Mouse (Mus musculus) stomach, postnatal 0 days (tissue): Measurements from ENCODE around the gene Tex261. TPM values are rescaled to one million over a fixed set of nuclear protein-coding genes. Genes with fewer than 3 reads are reported as not detected.

Experiments
- ATAC-seq: fragments of 200-750 bp; cut with Nextera tagmentation; 2 replicates; pipeline ENCODE4 v1.8.0; 2017; ENCODE audit not compliant: low FRiP score, low TSS enrichment
- DNase-seq: peaks from one replicate; pipeline ENCODE4 v3.0.0-alpha.2; 2016; ENCODE audit warnings: low spot score
- H3K27ac ChIP-seq: fragments of 300-500 bp; sonication (generic); replicated peaks from 2 replicates; pipeline ENCODE4 v1.5.1; 2014; ENCODE audit warnings: mild to moderate bottlenecking, control low read depth
- H3K27me3 ChIP-seq: fragments of 300-500 bp; sonication (generic); 2 replicates; pipeline ENCODE4 v1.6.1; 2014; ENCODE audit warnings: low read length; ENCODE audit not compliant: control insufficient read depth, insufficient read depth
- H3K36me3 ChIP-seq: fragments of 300-500 bp; sonication (generic); 2 replicates; pipeline ENCODE4 v1.6.1; 2014; ENCODE audit warnings: low read length, mixed read lengths; ENCODE audit not compliant: control insufficient read depth, insufficient read depth
- H3K4me1 ChIP-seq: fragments of 300-500 bp; sonication (generic); replicated peaks from 2 replicates; pipeline ENCODE4 v1.6.1; 2014; ENCODE audit warnings: antibody characterized with exemption; ENCODE audit not compliant: control insufficient read depth, insufficient read depth
- H3K4me2 ChIP-seq: fragments of 300-500 bp; sonication (generic); replicated peaks from 2 replicates; pipeline ENCODE4 v1.6.1; 2014; ENCODE audit warnings: low read depth, mild to moderate bottlenecking, control low read depth, moderate library complexity
- H3K4me3 ChIP-seq: fragments of 300-500 bp; sonication (generic); 2 replicates; pipeline ENCODE4 v1.5.1; 2014; ENCODE audit warnings: low read depth, low read length, control low read depth
- H3K9ac ChIP-seq: fragments of 300-500 bp; sonication (generic); 2 replicates; pipeline ENCODE4 v1.6.1; 2014; ENCODE audit warnings: mild to moderate bottlenecking, low read length, control low read depth, mixed read lengths
- H3K9me3 ChIP-seq: fragments of 300-500 bp; sonication (generic); 2 replicates; pipeline ENCODE4 v1.6.1; 2016; ENCODE audit warnings: low read length; ENCODE audit not compliant: control insufficient read depth
- CTCF ChIP-seq: IDR thresholded peaks from 2 replicates; pipeline ENCODE4 v1.5.1; 2016; ENCODE audit warnings: antibody characterized with exemption, low read depth, mild to moderate bottlenecking, moderate library complexity
- EP300 ChIP-seq: optimal IDR thresholded peaks from 2 replicates; pipeline ENCODE3; 2016; ENCODE audit warnings: antibody characterized with exemption
- WGBS: fragments of 180-500 bp; shearing (Covaris S2); extraction: QIAGEN DNeasy Blood & Tissue Kit; methylation state at CpG from one replicate; pipeline ENCODE4 v1.1.7; 2014; 5-methylcytosine and 5-hydroxymethylcytosine counted together
- polyA plus RNA-seq: library from polyadenylated mRNA; unstranded; fragments of >200 nt; fragmentation: Nextera tagmentation; extraction: Ambion mirVana; gene quantifications from 2 replicates; pipeline ENCODE4 v1.2.1, GENCODE M21; 2015

Tex261 gene
- polyA plus RNA-seq, result 71.7 and 74.7 TPM in 2 replicates

GRCm38 (mm10) chr6:83775638-83776293 is at the start of gene Tex261:
Gene Tex261 (minus strand): TSS chr6:83775813.
- TF ChIP-seq EP300 (no peak), CTCF (peak; percentile 79)
- H3K4me2 ChIP-seq, result peak within 1 kb of the TSS; percentile 78
- no peaks in the 10 kb centered on the region for H3K27me3 ChIP-seq
- under 1% methylated on average over 45 of the region's 45 CpGs for WGBS
- H3K4me3 ChIP-seq, result peak within 1 kb of the TSS; percentile 94
- H3K4me1 ChIP-seq, result 0 out of 2 replicates have a peak, but pooled peaks cover 3% of the 10 kb centered on the region
- peak within 1 kb of the TSS; percentile 94 for H3K9ac ChIP-seq
- H3K9me3 ChIP-seq, result no peaks in the 10 kb centered on the region
- peak within 1 kb of the TSS; percentile 91 for H3K27ac ChIP-seq
- DNase-seq, result peak; percentile 91
- ATAC-seq, result peak; percentile 97
- peaks cover 3% of the 10 kb centered on the region; the same call in 1 of the 2 replicates for H3K36me3 ChIP-seq

- no peak for DNase-seq
- H3K9me3 ChIP-seq, result no peaks in the 10 kb centered on the region
Measured at GRCm38 (mm10) chr6:83821856-83822255, 46.2 kb upstream of the Tex261 start.

GRCm38 (mm10) chr6:83820727-83821515 is 45.3 kb upstream of the Tex261 start:
- 67% methylated on average over 2 of the region's 2 CpGs for WGBS
- no peaks in the 10 kb centered on the region for H3K27me3 ChIP-seq
- ATAC-seq (no peak), DNase-seq (no peak)
- H3K4me2 ChIP-seq, result no peak overlapping the region
- H3K36me3 ChIP-seq, result peaks cover 2% of the 10 kb centered on the region; the same call in 1 of the 2 replicates
- no peaks in the 10 kb centered on the region for H3K4me1 ChIP-seq
- no peak overlapping the region for H3K4me3 ChIP-seq
- TF ChIP-seq EP300 (no peak), CTCF (no peak)
- no peaks in the 10 kb centered on the region for H3K9me3 ChIP-seq
- H3K9ac ChIP-seq, result no peak overlapping the region
- H3K27ac ChIP-seq, result no peak overlapping the region

More at GRCm38 (mm10) chr6:83821856-83822255, 46.2 kb upstream of the Tex261 start:
- H3K4me3 ChIP-seq, result no peak overlapping the region
- ATAC-seq, result no peak
- no peaks in the 10 kb centered on the region for H3K4me1 ChIP-seq
- no peaks in the 10 kb centered on the region for H3K27me3 ChIP-seq
- no peak for TF ChIP-seq CTCF
- TF ChIP-seq EP300, result no peak
- H3K9ac ChIP-seq, result no peak overlapping the region
- no peak overlapping the region for H3K4me2 ChIP-seq
- 24% methylated on average over 2 of the region's 2 CpGs for WGBS
- peaks cover 2% of the 10 kb centered on the region; the same call in 1 of the 2 replicates for H3K36me3 ChIP-seq
- H3K27ac ChIP-seq, result no peak overlapping the region

GRCm38 (mm10) chr6:83818996-83819395 is 43.4 kb upstream of the Tex261 start:
- WGBS, result 36% methylated on average over 1 of the region's 1 CpGs
- H3K36me3 ChIP-seq, result peaks cover 2% of the 10 kb centered on the region; the same call in 1 of the 2 replicates
- no peak for ATAC-seq
- no peak for TF ChIP-seq EP300
- TF ChIP-seq CTCF, result no peak
- H3K9ac ChIP-seq, result no peak overlapping the region
- DNase-seq, result no peak
- no peaks in the 10 kb centered on the region for H3K4me1 ChIP-seq
- H3K27ac ChIP-seq, result peak overlapping the region; percentile 49
- H3K27me3 ChIP-seq, result no peaks in the 10 kb centered on the region
- no peak overlapping the region for H3K4me3 ChIP-seq
- H3K9me3 ChIP-seq, result no peaks in the 10 kb centered on the region
- H3K4me2 ChIP-seq, result no peak overlapping the region

- WGBS, result 91% methylated on average over 3 of the region's 3 CpGs
- no peaks in the 10 kb centered on the region for H3K9me3 ChIP-seq
- DNase-seq, result no peak
- H3K9ac ChIP-seq, result no peak overlapping the region
- no peak overlapping the region for H3K4me2 ChIP-seq
- no peak for ATAC-seq
- H3K4me1 ChIP-seq, result no peaks in the 10 kb centered on the region
- no peak overlapping the region for H3K4me3 ChIP-seq
- no peak for TF ChIP-seq EP300
- peak; percentile 15; the same call in 1 of the 2 replicates for TF ChIP-seq CTCF
- no peak overlapping the region for H3K27ac ChIP-seq
- H3K36me3 ChIP-seq, result peaks cover 2% of the 10 kb centered on the region
- H3K27me3 ChIP-seq, result no peaks in the 10 kb centered on the region
Measured at GRCm38 (mm10) chr6:83815801-83816200, 40.2 kb upstream of the Tex261 start.
